Mouse (Mus musculus) limb, embryonic 13.5 days (tissue): Measurements from ENCODE around the gene AU015836. TPM values are rescaled to one million over a fixed set of nuclear protein-coding genes. Genes with fewer than 3 reads are reported as not detected.
"Not testable (repeated sequence)": the region's sequence is repeated elsewhere in the genome, so short reads cannot be mapped to it uniquely, and the experiment has no call there.

Source experiments
- ATAC-seq: fragments of 200-750 bp; cut with Nextera tagmentation; 2 replicates; pipeline ENCODE4 v1.8.0; 2017; ENCODE audit warnings: low read depth, moderate number of reproducible peaks, moderate TSS enrichment; ENCODE audit not compliant: low FRiP score
- H3K27ac ChIP-seq: fragments of 300-500 bp; sonication (generic); 2 replicates; pipeline ENCODE4 v1.5.1; 2015; ENCODE audit warnings: inconsistent platforms, mild to moderate bottlenecking, moderate library complexity
- H3K27me3 ChIP-seq: fragments of 300-500 bp; sonication (generic); 2 replicates; pipeline ENCODE4 v1.6.1; 2015; ENCODE audit warnings: mild to moderate bottlenecking, inconsistent platforms
- H3K36me3 ChIP-seq: fragments of 300-500 bp; sonication (generic); 2 replicates; pipeline ENCODE4 v1.6.1; 2015; ENCODE audit warnings: inconsistent platforms, mild to moderate bottlenecking, moderate library complexity
- H3K4me1 ChIP-seq: fragments of 300-500 bp; sonication (generic); 2 replicates; pipeline ENCODE4 v1.6.1; 2015; ENCODE audit warnings: inconsistent platforms
- H3K4me2 ChIP-seq: fragments of 300-500 bp; sonication (generic); replicated peaks from 2 replicates; pipeline ENCODE4 v1.6.1; 2015; ENCODE audit warnings: inconsistent platforms, mild to moderate bottlenecking, moderate library complexity
- H3K4me3 ChIP-seq: fragments of 300-500 bp; sonication (generic); 2 replicates; pipeline ENCODE4 v1.5.1; 2015; ENCODE audit warnings: moderate library complexity, mild to moderate bottlenecking, inconsistent platforms
- H3K9ac ChIP-seq: fragments of 300-500 bp; sonication (generic); 2 replicates; pipeline ENCODE4 v1.6.1; 2015; ENCODE audit warnings: mild to moderate bottlenecking, inconsistent platforms
- H3K9me3 ChIP-seq: fragments of 300-500 bp; sonication (generic); 2 replicates; pipeline ENCODE4 v1.6.1; 2016; ENCODE audit warnings: inconsistent platforms
- WGBS: fragments of 180-500 bp; shearing (Covaris S2); methylation state at CpG from one replicate; pipeline ENCODE4 v1.1.7; 2015; 5-methylcytosine and 5-hydroxymethylcytosine counted together
- polyA plus RNA-seq: library from polyadenylated mRNA; unstranded; fragments of >200 nt; fragmentation: Nextera tagmentation; extraction: Ambion mirVana; gene quantifications from 2 replicates; pipeline ENCODE4 v1.2.1, GENCODE M21; 2015

Gene AU015836
- 0.15 and 0.31 TPM in 2 replicates for polyA plus RNA-seq

DNA sequence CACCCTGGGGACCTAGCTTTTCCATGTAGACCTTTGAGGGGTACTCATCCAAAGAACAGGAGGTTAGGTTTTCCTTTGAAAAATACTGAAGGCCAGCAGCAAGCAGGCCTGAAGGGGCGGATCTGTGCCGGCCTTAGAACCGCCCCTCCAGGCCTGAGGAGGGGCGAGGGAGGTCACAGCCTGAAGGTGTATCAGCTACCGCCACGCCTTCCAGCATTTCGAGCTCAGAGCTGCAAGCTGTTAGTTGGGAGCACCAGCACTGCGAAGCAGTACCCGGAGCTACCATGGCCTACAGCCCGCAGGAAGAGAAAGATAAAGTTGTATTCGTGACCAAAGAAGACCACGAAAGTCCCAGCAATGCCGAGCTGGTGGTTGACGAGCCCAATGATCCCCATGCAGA, at the start of gene AU015836:
TSS of gene AU015836 (plus strand) at position 216 of the 400 bp plus-strand sequence.
- Histone ChIP-seq H3K36me3 (no peaks in the 10 kb centered on the region), H3K4me3 (no peak within 1 kb of the TSS), H3K4me1 (no peaks in the 10 kb centered on the region), H3K9me3 (no peaks in the 10 kb centered on the region), H3K4me2 (no peak within 1 kb of the TSS), H3K9ac (no peak within 1 kb of the TSS), H3K27me3 (peaks cover 23% of the 10 kb centered on the region; the same call in 1 of the 2 replicates), H3K27ac (no peak within 1 kb of the TSS)
- ATAC-seq: no peak
- 55% methylated on average over 14 of the region's 14 CpGs for WGBS

- no peak overlapping the region for H3K4me3 ChIP-seq
- H3K4me2 ChIP-seq: no peak overlapping the region
- no peak overlapping the region for H3K9ac ChIP-seq
- H3K27me3 ChIP-seq: peaks cover 5% of the 10 kb centered on the region; the same call in 1 of the 2 replicates
- H3K36me3 ChIP-seq: no peaks in the 10 kb centered on the region
- H3K4me1 ChIP-seq: no peaks in the 10 kb centered on the region
- no peak overlapping the region for H3K27ac ChIP-seq
- H3K9me3 ChIP-seq: peaks cover 13% of the 10 kb centered on the region; the same call in 1 of the 2 replicates
- ATAC-seq: no peak
- WGBS: 56% methylated on average over 3 of the region's 3 CpGs
Observed at GRCm38 (mm10) chrX:93919017-93919416, 49.4 kb upstream of the AU015836 start.

DNA sequence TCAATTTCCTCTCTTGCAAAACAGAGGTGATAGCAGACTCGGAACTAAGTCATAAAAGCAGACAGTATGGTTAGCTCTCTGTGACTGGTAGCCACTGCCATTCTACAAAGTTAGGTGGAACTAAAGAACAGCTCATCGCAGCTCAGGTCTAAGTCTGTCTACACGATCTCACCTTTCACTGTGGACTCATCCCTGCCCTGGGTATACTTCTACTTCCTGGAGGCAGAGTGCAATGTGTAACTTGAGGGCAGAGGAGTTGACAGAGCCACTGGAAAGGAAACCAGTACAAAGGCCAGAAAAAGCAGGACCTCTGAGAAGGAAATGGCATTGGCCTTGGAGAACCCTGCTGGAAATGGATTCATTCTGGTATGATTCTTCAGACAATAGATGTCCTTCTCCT, 40.1 kb upstream of the AU015836 start:
- no peak for ATAC-seq
- Histone ChIP-seq H3K27me3 (peaks cover 15% of the 10 kb centered on the region; the same call in 1 of the 2 replicates), H3K4me3 (no peak overlapping the region), H3K4me2 (no peak overlapping the region), H3K4me1 (no peaks in the 10 kb centered on the region), H3K9ac (no peak overlapping the region), H3K9me3 (no peaks in the 10 kb centered on the region), H3K27ac (no peak overlapping the region), H3K36me3 (no peaks in the 10 kb centered on the region)
- WGBS: 70% methylated on average over 3 of the region's 3 CpGs

DNA sequence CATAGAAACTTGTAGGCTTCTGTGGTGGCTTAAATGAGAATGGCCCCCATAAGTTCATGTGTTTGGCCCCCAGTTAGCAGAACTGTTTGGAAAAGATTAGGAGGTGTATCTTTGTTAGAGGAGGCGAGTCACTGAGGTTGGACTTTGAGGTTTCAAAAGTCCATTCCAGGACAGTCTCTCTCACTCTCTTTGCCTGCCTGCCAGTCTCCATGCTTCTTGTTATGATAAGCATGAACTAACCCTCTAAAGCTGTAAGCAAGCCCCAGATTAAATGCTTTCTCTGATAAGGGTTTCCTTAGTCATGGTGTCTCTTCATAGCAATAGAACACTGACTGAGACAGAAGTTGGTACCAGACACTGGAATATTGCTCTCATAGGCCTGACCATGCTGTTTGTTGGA, 39.7 kb upstream of the AU015836 start:
- Histone ChIP-seq H3K36me3 (no peaks in the 10 kb centered on the region), H3K27me3 (peaks cover 15% of the 10 kb centered on the region; the same call in 1 of the 2 replicates), H3K9me3 (no peaks in the 10 kb centered on the region), H3K4me2 (no peak overlapping the region), H3K27ac (no peak overlapping the region), H3K9ac (no peak overlapping the region), H3K4me3 (no peak overlapping the region), H3K4me1 (no peaks in the 10 kb centered on the region)
- ATAC-seq: no peak
- 95% methylated on average over 1 of the region's 1 CpGs for WGBS

DNA sequence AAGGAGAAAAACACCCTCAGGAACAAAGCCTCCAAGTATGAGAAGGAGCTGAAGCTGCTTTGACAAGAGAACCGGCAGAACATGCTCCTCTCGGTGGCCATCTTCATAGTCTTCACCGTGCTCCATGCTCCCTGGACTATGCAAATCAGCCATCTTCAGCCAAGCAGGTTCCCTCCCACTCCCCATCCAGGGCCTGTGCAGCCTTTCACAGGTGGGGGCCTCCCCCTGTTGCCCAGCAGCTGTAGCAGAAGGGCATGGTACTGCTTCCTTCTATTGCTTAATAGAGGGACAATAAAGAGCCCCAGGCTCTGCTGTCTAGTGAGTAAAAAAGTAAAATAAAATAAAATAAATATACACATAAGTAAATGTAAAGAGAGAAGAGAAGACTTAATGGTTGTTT, 36.8 kb upstream of the AU015836 start:
- Histone ChIP-seq H3K9ac (no peak overlapping the region), H3K9me3 (no peaks in the 10 kb centered on the region), H3K4me2 (no peak overlapping the region), H3K27ac (no peak overlapping the region), H3K27me3 (peaks cover 15% of the 10 kb centered on the region; the same call in 1 of the 2 replicates), H3K4me3 (no peak overlapping the region), H3K4me1 (no peaks in the 10 kb centered on the region), H3K36me3 (no peaks in the 10 kb centered on the region)
- 81% methylated on average over 3 of the region's 3 CpGs for WGBS
- no peak for ATAC-seq

DNA sequence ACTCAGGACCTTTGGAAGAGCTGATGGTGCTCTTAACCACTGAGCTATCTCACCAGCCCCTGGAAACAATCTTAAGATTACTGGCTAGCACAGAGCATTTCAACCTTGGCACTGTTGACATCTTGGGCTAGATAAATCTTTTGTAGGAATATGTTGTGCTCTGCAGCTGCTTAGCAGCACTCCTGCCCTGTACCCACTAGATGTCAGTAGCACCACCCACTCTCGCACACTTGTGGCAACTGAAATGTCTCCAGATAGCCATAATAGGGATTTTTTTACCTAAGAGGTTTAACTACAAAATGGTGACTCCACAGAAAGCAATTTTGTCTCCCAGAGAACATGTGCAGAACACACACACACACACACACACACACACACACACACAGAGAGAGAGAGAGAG, 11.7 kb upstream of the AU015836 start:
- Histone ChIP-seq H3K27ac (no peak overlapping the region), H3K4me2 (no peak overlapping the region), H3K27me3 (peaks cover 30% of the 10 kb centered on the region; the same call in 1 of the 2 replicates), H3K9ac (no peak overlapping the region), H3K4me3 (no peak overlapping the region), H3K36me3 (no peaks in the 10 kb centered on the region), H3K9me3 (no peaks in the 10 kb centered on the region), H3K4me1 (no peaks in the 10 kb centered on the region)
- ATAC-seq: no peak
- WGBS: 22% methylated on average over 1 of the region's 1 CpGs

DNA sequence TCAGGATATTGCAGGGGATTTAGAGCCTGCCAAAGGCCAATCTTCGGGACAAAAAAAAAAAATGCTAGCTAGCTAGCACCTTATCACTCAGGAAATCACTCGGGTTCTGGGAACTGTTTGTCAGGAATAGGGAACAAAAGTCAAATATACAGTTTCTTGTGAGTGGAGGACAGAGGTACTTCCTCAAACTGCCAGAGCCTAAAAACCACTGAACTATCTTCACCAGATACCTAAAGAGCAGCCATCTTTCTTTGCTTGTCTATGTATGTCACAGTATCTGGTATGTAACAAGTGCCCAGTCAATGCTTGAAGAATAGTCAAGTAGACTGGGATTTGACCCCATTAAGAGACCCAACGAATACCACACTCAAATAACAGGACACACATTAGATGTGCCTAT, 10.0 kb upstream of the AU015836 start:
- no peaks in the 10 kb centered on the region for H3K36me3 ChIP-seq
- H3K27me3 ChIP-seq: peaks cover 35% of the 10 kb centered on the region; the same call in 1 of the 2 replicates

DNA sequence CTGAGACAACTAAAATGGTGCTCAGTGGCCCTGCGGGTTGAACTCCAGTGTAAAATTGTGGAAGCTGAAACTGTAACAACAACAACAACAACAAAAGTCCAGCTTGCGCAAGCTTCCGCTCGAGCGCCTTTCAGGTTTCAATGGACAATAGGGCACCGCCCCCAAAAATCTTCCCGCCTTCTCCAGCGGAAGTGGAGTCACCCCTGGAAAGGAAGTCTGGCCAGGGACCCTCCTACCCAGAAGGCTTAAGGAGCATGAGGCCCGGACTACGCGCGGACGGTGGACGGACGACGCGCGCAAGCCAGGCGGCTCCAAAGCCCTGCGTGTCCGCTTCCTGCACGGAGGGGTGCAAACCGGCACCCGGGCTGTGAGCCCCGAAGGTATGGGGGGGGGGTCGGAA, 11.9 kb downstream of the AU015836 start:
- H3K27me3 ChIP-seq: peaks cover 30% of the 10 kb centered on the region
- H3K9me3 ChIP-seq: no peaks in the 10 kb centered on the region
- H3K4me1 ChIP-seq: no peaks in the 10 kb centered on the region
- H3K4me3 ChIP-seq: no peak overlapping the region
- WGBS: 91% methylated on average over 26 of the region's 26 CpGs
- H3K4me2 ChIP-seq: no peak overlapping the region
- no peak overlapping the region for H3K27ac ChIP-seq
- no peak for ATAC-seq
- no peak overlapping the region for H3K9ac ChIP-seq
- no peaks in the 10 kb centered on the region for H3K36me3 ChIP-seq

More for the DNA sequence above, 10.0 kb upstream of the AU015836 start:
- no peaks in the 10 kb centered on the region for H3K9me3 ChIP-seq
- no peaks in the 10 kb centered on the region for H3K4me1 ChIP-seq
- H3K4me3 ChIP-seq: no peak overlapping the region
- no peak overlapping the region for H3K27ac ChIP-seq
- no peak overlapping the region for H3K9ac ChIP-seq
- 64% methylated on average over 3 of the region's 3 CpGs for WGBS
- H3K4me2 ChIP-seq: no peak overlapping the region
- no peak for ATAC-seq

DNA sequence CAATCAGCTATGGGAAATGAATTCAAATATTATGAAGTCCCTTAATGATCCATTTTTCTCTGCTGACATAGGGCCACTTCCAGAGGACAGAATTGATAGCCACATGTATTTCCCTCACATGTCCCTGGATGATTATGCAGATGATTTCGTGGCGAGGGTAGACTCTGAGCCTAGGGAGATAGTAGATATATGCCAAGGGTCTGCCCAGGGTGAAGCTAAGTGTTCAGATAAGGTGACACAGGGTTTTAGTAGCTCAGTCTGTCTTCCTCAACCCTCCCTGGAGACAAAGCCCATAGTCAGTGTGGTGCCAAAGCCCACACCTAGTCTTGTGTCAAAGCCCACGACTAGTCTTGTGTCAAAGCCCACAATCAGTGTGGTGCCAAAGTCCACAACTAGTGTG, 13.7 kb downstream of the AU015836 start:
- 80% methylated on average over 3 of the region's 3 CpGs for WGBS
- Histone ChIP-seq H3K36me3 (no peaks in the 10 kb centered on the region), H3K27me3 (peaks cover 27% of the 10 kb centered on the region), H3K9me3 (no peaks in the 10 kb centered on the region), H3K4me1 (no peaks in the 10 kb centered on the region), H3K4me2 (no peak overlapping the region), H3K9ac (no peak overlapping the region), H3K27ac (no peak overlapping the region), H3K4me3 (no peak overlapping the region)
- no peak for ATAC-seq

- 70% methylated on average over 3 of the region's 3 CpGs for WGBS
- H3K4me2 ChIP-seq, ATAC-seq, H3K4me3 ChIP-seq, H3K4me1 ChIP-seq, H3K9ac ChIP-seq, H3K36me3 ChIP-seq, H3K27ac ChIP-seq, H3K9me3 ChIP-seq: not testable (repeated sequence)
- H3K27me3 ChIP-seq: peaks cover 47% of the 10 kb centered on the region
Observed at GRCm38 (mm10) chrX:93985096-93985495, 16.6 kb downstream of the AU015836 start.

- WGBS: 92% methylated on average over 3 of the region's 3 CpGs
- Histone ChIP-seq H3K9ac (no peak overlapping the region), H3K4me1 (no peaks in the 10 kb centered on the region), H3K9me3 (no peaks in the 10 kb centered on the region), H3K36me3 (no peaks in the 10 kb centered on the region), H3K27ac (no peak overlapping the region), H3K4me2 (no peak overlapping the region), H3K4me3 (no peak overlapping the region), H3K27me3 (peaks cover 34% of the 10 kb centered on the region; the same call in 1 of the 2 replicates)
- no peak for ATAC-seq
Observed at GRCm38 (mm10) chrX:94006991-94007390, 38.5 kb downstream of the AU015836 start.

DNA sequence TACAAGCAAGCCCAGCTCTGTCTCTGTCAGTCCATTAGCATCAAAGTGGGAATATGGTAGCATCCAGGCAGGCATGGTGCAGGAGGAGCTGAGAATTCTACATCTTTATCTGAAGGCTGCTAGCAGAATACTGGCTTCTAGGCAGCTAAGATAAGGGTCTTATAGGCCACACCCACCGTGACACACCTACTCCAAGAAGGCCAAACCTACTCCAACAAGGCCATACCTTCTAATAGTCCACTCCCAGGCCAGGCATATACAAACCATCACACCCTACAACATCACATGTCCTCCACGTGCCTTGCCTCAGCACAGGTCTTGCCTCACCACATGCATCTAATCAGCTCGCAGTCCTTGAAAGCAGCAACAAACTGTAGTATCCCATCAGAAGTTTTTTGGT, 41.0 kb downstream of the AU015836 start:
- Histone ChIP-seq H3K9ac (no peak overlapping the region), H3K9me3 (no peaks in the 10 kb centered on the region), H3K36me3 (no peaks in the 10 kb centered on the region), H3K4me3 (no peak overlapping the region), H3K27ac (no peak overlapping the region), H3K4me1 (no peaks in the 10 kb centered on the region), H3K4me2 (no peak overlapping the region), H3K27me3 (peaks cover 46% of the 10 kb centered on the region)
- ATAC-seq: no peak
- 72% methylated on average over 3 of the region's 3 CpGs for WGBS

DNA sequence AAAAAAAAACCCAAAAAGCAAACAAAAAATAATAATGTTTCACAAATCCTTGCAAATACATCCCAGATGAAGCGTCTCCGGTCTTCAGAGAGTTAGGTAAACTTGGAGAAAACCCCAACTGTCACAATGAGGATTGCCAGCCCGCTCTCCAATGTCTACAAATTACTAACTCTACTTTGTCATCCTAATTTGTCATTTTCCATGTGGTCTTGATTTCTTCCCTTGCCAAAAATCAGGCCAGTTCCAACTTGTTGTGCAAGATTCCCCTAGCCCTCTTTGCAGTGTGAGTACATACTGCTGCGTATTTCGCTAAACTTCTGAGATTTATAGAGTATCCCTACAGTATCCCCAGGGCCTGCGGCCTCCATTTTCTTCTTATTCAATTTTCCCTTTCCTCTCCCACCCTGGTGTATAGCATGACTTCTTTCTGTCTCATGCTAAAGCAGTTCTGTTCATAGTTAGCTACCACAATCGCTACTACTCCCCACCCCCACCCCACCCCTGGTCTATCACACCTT, 43.3 kb downstream of the AU015836 start:
- peaks cover 56% of the 10 kb centered on the region for H3K27me3 ChIP-seq
- no peaks in the 10 kb centered on the region for H3K4me1 ChIP-seq
- ATAC-seq: no peak
- no peak overlapping the region for H3K4me2 ChIP-seq
- no peak overlapping the region for H3K4me3 ChIP-seq
- no peaks in the 10 kb centered on the region for H3K36me3 ChIP-seq
- WGBS: 72% methylated on average over 7 of the region's 7 CpGs
- H3K27ac ChIP-seq: no peak overlapping the region
- H3K9me3 ChIP-seq: no peaks in the 10 kb centered on the region
- no peak overlapping the region for H3K9ac ChIP-seq
